Mouse (Mus musculus) brain, embryonic 14.5 days (tissue): ENCODE data around the gene Lnx1.

ENCODE experiments used
- CTCF ChIP-seq: fragments of 200-500 bp; IDR thresholded peaks from 2 replicates; pipeline ENCODE4 v1.5.1; 2012; ENCODE audit warnings: inconsistent platforms, mild to moderate bottlenecking, moderate library complexity, borderline replicate concordance; ENCODE audit not compliant: insufficient read depth, insufficient read length; ENCODE audit errors: extremely low read depth
- POLR2A ChIP-seq: fragments of 200-500 bp; IDR thresholded peaks from 2 replicates; pipeline ENCODE4 v1.6.1; 2012; ENCODE audit warnings: mild to moderate bottlenecking, inconsistent platforms, borderline replicate concordance; ENCODE audit not compliant: poor library complexity, insufficient read depth, insufficient read length, severe bottlenecking; ENCODE audit errors: extremely low read depth

DNA sequence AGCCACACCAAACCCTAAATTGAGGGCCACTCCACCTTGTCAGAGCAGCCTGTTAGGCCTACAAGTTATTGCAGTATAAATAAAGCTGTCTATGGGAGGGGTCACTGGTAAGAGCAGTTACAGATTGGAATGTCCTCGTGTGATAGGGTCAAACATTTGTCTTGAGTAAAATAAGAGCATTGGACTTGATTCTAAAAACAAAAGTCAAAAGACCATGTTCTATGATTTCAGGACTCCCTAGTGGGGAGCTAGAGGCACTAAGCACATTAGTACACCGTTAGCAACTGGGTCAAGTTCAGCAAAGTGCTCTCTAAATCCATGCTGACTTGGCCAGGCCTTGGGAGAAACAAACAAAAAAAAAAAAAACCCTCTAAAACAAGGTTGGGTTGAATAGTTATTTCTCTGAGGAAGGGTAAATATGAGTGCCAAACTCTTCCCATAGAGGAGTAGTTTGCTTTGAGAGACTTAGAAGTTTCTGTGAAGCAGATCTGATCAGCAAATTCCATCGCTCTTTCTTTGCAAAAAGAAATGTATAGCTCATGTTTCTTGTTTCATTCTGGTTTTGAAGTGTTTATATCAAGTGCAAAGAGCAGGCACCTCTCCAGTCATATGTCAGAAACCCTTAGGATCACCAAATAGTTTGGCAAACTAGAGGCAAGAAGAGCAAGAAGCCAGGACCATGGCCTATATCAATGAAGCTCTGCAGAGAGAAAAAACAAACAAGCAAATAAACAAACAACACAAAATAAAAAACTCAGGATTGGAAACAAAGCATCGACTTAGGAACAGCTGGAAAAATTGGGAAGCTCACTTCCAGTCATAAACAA lies 40.8 kb downstream of the Lnx1 start:
- TF ChIP-seq CTCF (no peak), POLR2A (no peak)
